Mouse (Mus musculus) lung, postnatal 0 days (tissue): ENCODE data around the gene Pnpla2. TPM values are rescaled to one million over a fixed set of nuclear protein-coding genes. Genes with fewer than 3 reads are reported as not detected.
A peak's percentile ranks its signal among the peaks of the same experiment; 100 is the strongest.
"Not testable (repeated sequence)": the region's sequence is repeated elsewhere in the genome, so short reads cannot be mapped to it uniquely, and the experiment has no call there.

Source experiments
- ATAC-seq: fragments of 200-750 bp; cut with Nextera tagmentation; 2 replicates; pipeline ENCODE4 v1.8.0; 2017; ENCODE audit warnings: moderate library complexity
- DNase-seq: peaks from one replicate; pipeline ENCODE4 v3.0.0-alpha.2; 2016; ENCODE audit warnings: low spot score
- H3K27ac ChIP-seq: fragments of 300-500 bp; sonication (generic); 2 replicates; pipeline ENCODE4 v1.5.1; 2014; ENCODE audit warnings: antibody characterized with exemption, mild to moderate bottlenecking, low read length, mixed read lengths
- H3K27me3 ChIP-seq: fragments of 300-500 bp; sonication (generic); replicated peaks from 2 replicates; pipeline ENCODE4 v1.6.1; 2014; ENCODE audit warnings: low read length, mixed read lengths; ENCODE audit not compliant: insufficient read depth
- H3K36me3 ChIP-seq: fragments of 300-500 bp; sonication (generic); 2 replicates; pipeline ENCODE4 v1.6.1; 2014; ENCODE audit warnings: low read length, mixed read lengths; ENCODE audit not compliant: insufficient read depth
- H3K4me1 ChIP-seq: fragments of 300-500 bp; sonication (generic); 2 replicates; pipeline ENCODE4 v1.6.1; 2014; ENCODE audit warnings: antibody characterized with exemption, low read depth, low read length, mixed read lengths; ENCODE audit not compliant: insufficient read depth
- H3K4me2 ChIP-seq: fragments of 300-500 bp; sonication (generic); replicated peaks from 2 replicates; pipeline ENCODE4 v1.6.1; 2014; ENCODE audit warnings: low read depth, mild to moderate bottlenecking, low read length, moderate library complexity, mixed read lengths
- H3K4me3 ChIP-seq: fragments of 300-500 bp; sonication (generic); 2 replicates; pipeline ENCODE4 v1.5.1; 2014; ENCODE audit warnings: low read depth, low read length
- H3K9ac ChIP-seq: fragments of 300-500 bp; sonication (generic); replicated peaks from 2 replicates; pipeline ENCODE4 v1.6.1; 2014; ENCODE audit warnings: low read depth, mild to moderate bottlenecking
- H3K9me3 ChIP-seq: fragments of 300-500 bp; sonication (generic); 2 replicates; pipeline ENCODE4 v1.6.1; 2016; ENCODE audit warnings: low read length, mixed read lengths
- CTCF ChIP-seq: IDR thresholded peaks from 2 replicates; pipeline ENCODE4 v1.5.1; 2016; ENCODE audit warnings: antibody characterized with exemption, mild to moderate bottlenecking
- EP300 ChIP-seq: IDR thresholded peaks from 2 replicates; pipeline ENCODE4 v1.6.1; 2016; ENCODE audit warnings: antibody characterized with exemption, mild to moderate bottlenecking, control low read depth
- WGBS: fragments of 180-500 bp; shearing (Covaris S2); extraction: QIAGEN DNeasy Blood & Tissue Kit; methylation state at CpG from one replicate; pipeline ENCODE4 v1.1.7; 2014; 5-methylcytosine and 5-hydroxymethylcytosine counted together
- polyA plus RNA-seq: library from polyadenylated mRNA; unstranded; fragments of >200 nt; fragmentation: Nextera tagmentation; extraction: Ambion mirVana; gene quantifications from 2 replicates; pipeline ENCODE4 v1.2.1, GENCODE M21; 2015

Pnpla2 gene
- polyA plus RNA-seq, 1 experiment from 2014 or later = 116 TPM

DNA sequence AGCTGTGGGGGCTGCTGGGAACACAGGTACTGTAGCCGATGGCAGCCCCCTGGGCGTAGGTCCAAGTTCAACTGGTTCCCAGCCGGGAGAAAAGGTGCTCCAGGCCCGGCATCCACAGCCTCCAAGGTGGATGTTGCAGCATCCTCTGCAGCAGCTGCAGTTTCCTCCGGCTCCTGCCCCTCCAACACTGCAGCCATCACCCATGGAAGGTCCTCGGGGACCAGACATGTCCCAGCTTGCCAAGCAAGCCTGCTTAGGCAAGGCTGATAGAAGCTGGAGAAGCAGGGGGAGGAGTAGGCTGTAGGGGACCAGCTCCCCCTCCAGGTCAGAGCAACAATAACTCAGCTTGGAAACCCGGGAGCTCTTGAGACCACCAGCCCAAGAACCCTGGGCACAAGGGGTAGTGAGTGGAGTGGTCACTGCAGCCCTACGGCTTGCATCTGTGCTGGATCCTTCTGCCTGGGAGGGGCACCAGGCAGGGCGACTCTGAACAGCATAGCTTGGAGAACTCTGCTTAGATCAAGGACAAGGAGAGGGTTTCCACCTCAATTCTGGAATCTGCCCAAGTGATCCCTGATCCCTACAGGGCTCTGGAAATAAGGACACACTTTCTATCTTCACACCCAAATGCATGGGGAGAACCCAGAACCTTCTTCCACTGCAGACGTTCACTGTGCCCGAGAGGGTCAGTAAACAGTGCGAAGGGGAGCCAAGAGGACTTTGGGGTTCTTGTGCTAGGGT lies 11.7 kb upstream of the Pnpla2 start:
- Histone ChIP-seq H3K27me3 (no peaks in the 10 kb centered on the region), H3K27ac (peak overlapping the region; percentile 4; the same call in 1 of the 2 replicates), H3K36me3 (no peaks in the 10 kb centered on the region), H3K4me1 (peaks cover 12% of the 10 kb centered on the region), H3K9ac (no peak overlapping the region; the same call in 1 of the 2 replicates), H3K4me2 (peak overlapping the region; percentile 71), H3K9me3 (no peaks in the 10 kb centered on the region), H3K4me3 (peak overlapping the region; percentile 34)
- WGBS = 11% methylated on average over 12 of the region's 12 CpGs
- TF ChIP-seq CTCF = peak; percentile 50
- TF ChIP-seq EP300 = no peak
- ATAC-seq (no peak), DNase-seq (peak; percentile 59)

DNA sequence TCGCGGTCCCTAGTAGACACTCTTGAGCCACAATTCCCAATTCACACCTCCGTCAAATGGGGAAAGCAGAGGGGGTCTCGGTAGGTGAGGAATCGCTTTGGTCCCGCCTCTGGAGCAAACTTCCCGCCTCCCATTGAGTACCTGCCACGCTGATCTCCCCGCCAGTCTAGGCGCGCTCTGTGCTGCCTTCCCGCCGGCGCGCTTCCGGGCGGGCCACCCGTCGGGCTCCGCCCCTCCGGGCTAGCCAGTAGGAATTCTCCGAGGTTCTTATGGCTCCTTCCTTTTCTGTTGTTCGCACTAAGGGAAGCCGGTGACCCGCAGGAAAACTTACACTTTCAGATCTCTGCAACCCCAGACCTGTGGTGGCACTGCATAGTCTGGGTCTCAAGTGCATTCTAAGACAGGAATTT lies 11.2 kb upstream of the Pnpla2 start, which contains the start of gene Pidd1:
Gene Pidd1, minus strand, starts transcription at position 198 of the 410 bp plus-strand sequence.
- under 1% methylated on average over 25 of the region's 25 CpGs for WGBS
- Histone ChIP-seq H3K9me3 (no peaks in the 10 kb centered on the region), H3K4me2 (peak within 1 kb of the TSS; percentile 71), H3K27ac (peak within 1 kb of the TSS; percentile 4; the same call in 1 of the 2 replicates), H3K27me3 (no peaks in the 10 kb centered on the region), H3K4me1 (peaks cover 12% of the 10 kb centered on the region), H3K4me3 (peak within 1 kb of the TSS; percentile 34), H3K36me3 (no peaks in the 10 kb centered on the region), H3K9ac (no peak within 1 kb of the TSS; the same call in 1 of the 2 replicates)
- ATAC-seq (peak; percentile 48), DNase-seq (peak; percentile 89)
- TF ChIP-seq CTCF (no peak), EP300 (no peak)

DNA sequence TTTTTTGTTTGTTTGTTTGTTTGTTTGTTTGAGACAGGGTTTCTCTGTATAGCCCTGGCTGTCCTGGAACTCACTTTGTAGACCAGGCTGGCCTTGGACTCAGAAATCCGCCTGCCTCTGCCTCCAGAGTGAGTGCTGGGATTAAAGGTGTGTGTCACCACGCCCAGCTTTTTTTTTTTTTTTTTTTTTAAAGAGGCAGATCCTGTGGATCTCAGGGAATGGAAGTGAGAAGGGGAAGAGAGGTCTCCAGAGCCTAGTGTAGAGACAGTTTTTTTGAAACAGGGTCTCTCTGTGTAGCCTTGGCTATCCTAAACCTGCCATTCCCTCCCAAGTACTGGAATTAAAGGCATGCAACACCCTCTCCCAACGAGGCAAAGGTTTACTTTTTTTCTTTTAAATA lies 8.6 kb upstream of the Pnpla2 start:
- not testable (repeated sequence) for H3K4me3 ChIP-seq, H3K4me2 ChIP-seq

DNA sequence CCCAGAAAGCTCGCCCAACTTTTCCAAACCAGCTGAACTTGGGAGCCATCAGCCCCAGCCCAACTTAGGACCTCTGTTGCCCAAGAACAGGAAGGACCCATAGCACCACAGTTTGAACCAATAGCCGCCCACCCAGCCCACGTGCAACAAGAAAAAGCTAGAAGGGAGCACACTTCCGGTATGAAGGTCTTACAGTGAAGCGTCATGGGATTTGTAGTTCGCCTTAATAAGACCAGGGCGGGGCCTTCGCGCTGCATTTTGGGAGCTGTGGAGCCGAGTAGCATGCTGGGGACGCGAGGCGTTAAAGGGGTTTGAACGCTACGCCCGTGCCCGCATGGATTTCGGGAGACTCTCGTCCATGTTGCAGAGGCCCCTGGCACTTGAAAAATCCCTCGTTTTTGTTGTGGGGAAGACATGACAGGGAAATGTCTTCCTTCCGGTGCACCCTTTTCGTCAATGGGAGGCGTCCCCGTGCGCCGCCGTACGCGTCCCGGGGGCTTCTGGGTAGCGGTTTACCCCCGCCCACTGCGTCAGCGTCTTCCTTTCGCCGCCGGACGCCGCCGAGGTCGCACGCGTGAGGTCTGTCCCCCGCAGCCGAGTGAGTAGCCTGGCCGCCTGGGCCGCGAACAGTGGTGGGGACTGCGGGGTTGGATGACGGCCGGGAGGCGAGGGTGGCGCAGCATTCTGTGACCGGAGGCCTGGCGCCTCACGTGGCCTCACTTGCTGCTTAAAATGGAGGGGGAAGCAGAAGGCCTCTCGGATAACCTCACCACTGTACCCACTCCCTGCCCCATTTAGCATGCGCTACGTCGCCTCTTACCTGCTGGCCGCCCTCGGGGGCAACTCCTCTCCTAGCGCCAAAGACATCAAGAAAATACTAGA lies 7.6 kb upstream of the Pnpla2 start, which contains the start of gene Rplp2:
Gene Rplp2, plus strand, starts transcription at position 261 of the 882 bp plus-strand sequence.
- Histone ChIP-seq H3K9me3 (no peaks in the 10 kb centered on the region), H3K9ac (peak within 1 kb of the TSS; percentile 76), H3K4me2 (peak within 1 kb of the TSS; percentile 68), H3K4me1 (peaks cover 8% of the 10 kb centered on the region), H3K36me3 (no peaks in the 10 kb centered on the region), H3K27ac (peak within 1 kb of the TSS; percentile 79), H3K27me3 (no peaks in the 10 kb centered on the region), H3K4me3 (peak within 1 kb of the TSS; percentile 72)
- TF ChIP-seq CTCF = peak; percentile 20; the same call in 1 of the 2 replicates
- peak; percentile 70 for TF ChIP-seq EP300
- WGBS = under 1% methylated on average over 57 of the region's 63 CpGs
- DNase-seq (peak; percentile 97), ATAC-seq (peak; percentile 94)

More for the DNA sequence above, 8.6 kb upstream of the Pnpla2 start:
- H3K9ac ChIP-seq, DNase-seq, H3K9me3 ChIP-seq, H3K4me1 ChIP-seq, ATAC-seq, H3K27ac ChIP-seq, H3K27me3 ChIP-seq, H3K36me3 ChIP-seq: not testable (repeated sequence)
- 70% methylated on average over 3 of the region's 3 CpGs for WGBS

DNA sequence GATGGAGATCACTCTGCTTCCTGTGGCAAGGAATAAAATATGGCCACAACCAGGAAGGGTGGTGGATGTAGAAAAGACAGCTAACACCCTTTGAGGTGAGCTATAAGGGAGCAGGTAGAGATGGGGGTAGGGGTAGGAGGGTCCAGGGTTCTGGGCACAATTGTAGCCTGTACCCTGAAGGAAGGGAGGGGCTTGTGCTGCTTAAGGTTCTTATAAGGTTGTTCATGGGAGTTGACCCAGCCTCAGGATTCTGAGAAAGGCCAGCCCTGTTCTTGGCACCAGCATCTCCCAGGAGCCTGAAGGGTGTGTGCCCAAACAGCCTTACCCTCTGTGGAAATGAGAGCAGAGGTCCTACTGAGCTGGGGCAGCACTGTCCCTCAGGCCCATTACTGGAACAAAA lies 3.1 kb upstream of the Pnpla2 start:
- no peaks in the 10 kb centered on the region for H3K27me3 ChIP-seq
- no peak for TF ChIP-seq CTCF
- no peak for TF ChIP-seq EP300
- H3K36me3 ChIP-seq = no peaks in the 10 kb centered on the region
- DNase-seq = no peak
- H3K4me2 ChIP-seq = no peak overlapping the region
- H3K9me3 ChIP-seq = no peaks in the 10 kb centered on the region
- no peak overlapping the region for H3K27ac ChIP-seq
- ATAC-seq = no peak
- no peak overlapping the region for H3K9ac ChIP-seq
- peaks cover 14% of the 10 kb centered on the region; the same call in 1 of the 2 replicates for H3K4me1 ChIP-seq
- H3K4me3 ChIP-seq = no peak overlapping the region

DNA sequence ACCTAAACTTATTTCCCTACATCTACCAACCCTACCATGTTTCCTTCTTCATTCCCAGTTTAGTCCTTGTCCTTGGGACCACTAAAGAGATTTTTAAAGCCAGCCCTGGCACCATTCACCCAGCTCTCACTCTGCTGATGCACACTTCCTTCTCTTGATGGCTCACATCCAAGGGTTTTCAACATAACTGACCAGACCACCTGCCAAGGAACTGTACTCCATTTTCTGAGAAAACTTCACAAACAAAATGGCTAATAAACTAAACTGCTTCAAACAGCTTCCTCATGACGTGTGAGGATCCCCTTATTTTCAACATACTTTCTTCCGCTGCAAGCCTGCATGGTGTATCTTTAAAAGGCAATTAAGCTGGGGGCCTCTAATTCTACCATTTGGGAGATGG lies 1.4 kb upstream of the Pnpla2 start:
- peak; percentile 60 for DNase-seq
- ATAC-seq = no peak
- Histone ChIP-seq H3K4me2 (no peak overlapping the region), H3K27ac (peak overlapping the region; percentile 99; the same call in 1 of the 2 replicates), H3K4me3 (no peak overlapping the region), H3K27me3 (no peaks in the 10 kb centered on the region), H3K9me3 (no peaks in the 10 kb centered on the region), H3K36me3 (peaks cover 11% of the 10 kb centered on the region), H3K4me1 (peaks cover 16% of the 10 kb centered on the region; the same call in 1 of the 2 replicates), H3K9ac (no peak overlapping the region)
- WGBS = 29% methylated on average over 2 of the region's 2 CpGs
- TF ChIP-seq CTCF (no peak), EP300 (no peak)
